Mouse (Mus musculus) heart, adult 9 months (tissue): ENCODE measurements around the gene Elmo3.

ENCODE experiments used
- DNase-seq, 2 experiments: peaks; one replicate each; pipeline ENCODE4 v3.0.0; 2022; ENCODE audit warnings: low spot score in 2 of 2

Elmo3 gene

GRCm38 (mm10) chr8:105298351-105299252, 6.8 kb upstream of the Elmo3 start:
- DNase-seq: no peak

- DNase-seq: no peak
Measured at GRCm38 (mm10) chr8:105299962-105300361, 5.4 kb upstream of the Elmo3 start.

GRCm38 (mm10) chr8:105303396-105303795, 2.0 kb upstream of the Elmo3 start:
- no peak for DNase-seq

- DNase-seq: no peak
Measured at GRCm38 (mm10) chr8:105303874-105304273, 1.5 kb upstream of the Elmo3 start.

- no peak for DNase-seq
Measured at GRCm38 (mm10) chr8:105304325-105305210, 833 bp upstream of the Elmo3 start.

GRCm38 (mm10) chr8:105306146-105306691, 818 bp downstream of the Elmo3 start:
- no peak for DNase-seq

- no peak for DNase-seq
Measured at GRCm38 (mm10) chr8:105307670-105308069, 2.3 kb downstream of the Elmo3 start.

- no peak for DNase-seq
Measured at GRCm38 (mm10) chr8:105308428-105308827, 3.0 kb downstream of the Elmo3 start.

GRCm38 (mm10) chr8:105309142-105309847, 3.9 kb downstream of the Elmo3 start:
- DNase-seq: no peak

GRCm38 (mm10) chr8:105310118-105310517, 4.7 kb downstream of the Elmo3 start:
- no peak for DNase-seq

GRCm38 (mm10) chr8:105311718-105312117, 6.3 kb downstream of the Elmo3 start:
- no peak for DNase-seq

- peak in 1 of 2 experiments; percentile 48 for DNase-seq
Measured at GRCm38 (mm10) chr8:105312891-105313481, 7.6 kb downstream of the Elmo3 start.

- no peak for DNase-seq
Measured at GRCm38 (mm10) chr8:105313622-105314402, 8.4 kb downstream of the Elmo3 start.

- DNase-seq: no peak
Measured at GRCm38 (mm10) chr8:105315073-105315769, 9.8 kb downstream of the Elmo3 start.

- no peak for DNase-seq
Measured at GRCm38 (mm10) chr8:105317941-105318340, 12.5 kb downstream of the Elmo3 start.

- no peak for DNase-seq
Measured at GRCm38 (mm10) chr8:105318662-105319190, 13.3 kb downstream of the Elmo3 start.

GRCm38 (mm10) chr8:105323183-105323582, 17.8 kb downstream of the Elmo3 start:
- no peak for DNase-seq

GRCm38 (mm10) chr8:105325641-105326093, 20.3 kb downstream of the Elmo3 start:
- no peak for DNase-seq

GRCm38 (mm10) chr8:105326141-105326672, 20.8 kb downstream of the Elmo3 start, which contains the start of the genes Lrrc29 and Tmem208:
TSS of gene Lrrc29 (minus strand) at chr8:105326278.
TSS of gene Tmem208 (plus strand) at chr8:105326354.
- DNase-seq: peak; percentile 90 to 96
